Mouse (Mus musculus) thymus, postnatal 25 days (tissue): Measurements from ENCODE around the gene Plcb4.

Experiments used
- DNase-seq: peaks from one replicate; pipeline ENCODE4 v3.0.0; 2022

The Plcb4 gene

DNA sequence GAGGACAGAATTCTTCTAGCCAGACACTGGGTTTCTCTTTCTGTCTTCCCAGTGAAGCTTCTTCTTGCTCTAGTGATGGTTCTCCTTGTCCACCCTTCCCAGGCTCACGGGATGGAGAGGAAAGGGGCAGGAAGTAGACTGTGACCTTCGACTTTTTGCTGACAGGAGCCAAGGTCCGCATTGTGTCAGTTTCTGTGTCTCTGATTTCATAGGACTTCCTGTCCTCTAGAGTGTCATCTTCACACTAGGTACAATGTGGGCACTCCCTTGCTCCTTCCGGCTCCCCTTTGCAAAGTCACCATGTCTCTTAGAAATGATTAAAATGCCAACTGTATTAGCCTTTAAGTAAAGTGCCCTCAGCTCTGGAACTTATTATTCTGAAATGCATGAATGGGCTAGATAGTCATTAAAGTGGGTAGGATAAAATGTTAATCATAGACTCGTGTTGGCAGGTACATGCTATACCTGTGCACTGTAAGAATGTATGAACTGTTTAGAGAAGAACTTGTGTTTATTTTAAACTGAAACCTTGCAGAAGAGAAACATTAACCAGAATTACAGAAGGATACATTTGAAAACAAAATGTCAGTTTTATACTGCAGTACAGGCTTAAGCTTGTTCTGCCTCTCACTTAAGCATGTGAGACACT is 152.8 kb downstream of the Plcb4 start:
- no peak for DNase-seq

DNA sequence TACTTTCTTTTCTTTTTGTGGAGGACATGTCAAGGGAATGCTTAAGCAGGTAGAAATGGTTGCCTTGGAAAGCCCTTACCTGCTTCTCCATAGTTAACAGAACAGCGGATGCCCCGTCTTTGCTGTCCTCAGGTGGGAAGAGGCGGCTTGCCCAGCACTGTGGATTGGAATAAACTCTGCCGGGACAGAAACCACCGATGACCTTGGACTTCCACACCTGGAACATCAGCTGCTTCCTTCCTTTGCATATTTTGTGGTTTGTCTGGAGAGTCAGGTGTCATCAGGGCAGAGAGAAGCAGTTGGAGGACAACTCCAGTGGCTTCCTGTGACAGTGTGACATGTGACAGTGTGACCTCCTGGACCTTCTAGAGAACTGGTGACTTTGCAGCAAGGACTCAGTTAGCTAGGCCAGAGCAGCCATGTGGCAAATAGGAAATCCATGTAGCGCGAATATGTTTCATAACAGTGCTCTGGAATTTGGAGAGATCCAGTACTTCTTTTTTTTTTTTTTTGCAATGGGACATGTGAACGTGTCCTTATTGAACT is 154.0 kb downstream of the Plcb4 start:
- DNase-seq, result no peak

DNA sequence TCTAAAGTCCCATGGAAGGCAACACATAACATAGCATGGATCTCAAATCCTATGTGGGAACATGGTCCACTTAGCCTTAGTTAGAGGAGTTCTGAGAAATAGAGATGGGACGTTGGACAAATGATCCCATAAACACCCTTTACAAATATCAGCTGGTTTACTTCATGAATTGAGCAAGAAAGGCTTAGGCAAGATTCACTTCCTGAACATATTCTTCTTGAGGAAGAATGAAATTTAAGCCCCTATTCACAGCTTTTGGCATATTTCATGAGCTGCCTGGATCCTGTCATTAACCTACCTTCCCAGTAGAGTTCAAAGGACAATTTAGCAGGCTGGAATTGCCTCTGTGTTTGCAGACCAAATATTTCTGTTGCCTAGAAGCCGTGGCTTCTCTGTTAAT is 161.9 kb downstream of the Plcb4 start:
- DNase-seq, result no peak

DNA sequence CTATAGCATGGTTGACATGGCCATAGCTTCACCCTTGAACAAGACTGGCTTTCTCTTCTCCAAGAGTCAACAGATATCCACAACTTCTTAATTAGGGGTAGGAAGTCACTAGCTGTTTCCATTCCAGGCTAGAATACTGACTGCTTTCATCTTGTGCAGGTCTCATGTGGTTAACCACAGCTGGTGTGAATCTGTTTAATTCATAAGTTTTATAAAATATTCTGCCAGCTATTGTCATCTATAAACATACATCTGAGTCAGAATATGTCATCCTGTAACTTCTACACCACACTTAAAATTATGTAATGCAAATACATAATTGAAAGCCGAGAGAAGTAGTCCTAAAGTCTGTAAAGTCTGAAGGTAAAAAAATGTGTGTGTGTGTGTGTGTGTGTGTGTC is 164.9 kb downstream of the Plcb4 start:
- DNase-seq, result no peak

DNA sequence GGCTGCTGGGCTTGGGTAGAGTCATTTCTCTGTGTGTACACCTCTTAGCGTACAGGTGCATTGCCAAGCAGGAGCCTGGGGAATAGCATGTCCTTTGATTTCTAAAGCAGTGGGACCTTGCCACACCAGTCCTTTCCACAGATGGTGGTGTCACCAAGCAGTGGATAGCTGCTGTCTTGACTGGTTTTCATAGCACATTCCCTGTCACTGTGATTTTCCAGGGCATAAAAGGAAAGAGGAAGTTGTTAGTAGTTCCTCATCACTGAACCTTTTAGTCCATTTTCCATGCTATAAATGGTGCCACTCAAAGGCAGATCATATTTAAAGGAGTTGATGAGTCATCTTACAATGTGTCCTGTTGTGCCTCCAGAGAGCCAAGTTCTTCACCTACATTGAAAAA is 165.9 kb downstream of the Plcb4 start:
- DNase-seq, result no peak

DNA sequence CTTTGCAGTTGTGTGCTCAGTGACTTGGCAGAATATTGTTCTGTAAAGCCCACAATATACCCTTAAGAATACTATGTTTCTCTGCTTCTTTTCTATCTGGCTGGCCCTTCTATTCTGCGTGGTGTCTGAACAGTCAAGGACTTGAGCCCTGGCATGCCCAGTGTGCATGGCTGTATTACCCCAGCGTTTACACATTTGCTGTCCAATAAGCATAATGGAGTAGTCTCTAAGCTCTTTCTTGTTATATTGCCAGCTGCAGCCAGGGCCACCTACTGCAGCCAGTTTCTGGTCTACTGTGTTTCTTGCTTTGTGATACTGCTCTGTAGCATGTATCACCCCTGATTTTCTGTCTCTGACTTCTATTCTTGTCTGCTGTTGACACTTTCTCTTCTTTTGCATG is 166.8 kb downstream of the Plcb4 start:
- DNase-seq, result no peak

DNA sequence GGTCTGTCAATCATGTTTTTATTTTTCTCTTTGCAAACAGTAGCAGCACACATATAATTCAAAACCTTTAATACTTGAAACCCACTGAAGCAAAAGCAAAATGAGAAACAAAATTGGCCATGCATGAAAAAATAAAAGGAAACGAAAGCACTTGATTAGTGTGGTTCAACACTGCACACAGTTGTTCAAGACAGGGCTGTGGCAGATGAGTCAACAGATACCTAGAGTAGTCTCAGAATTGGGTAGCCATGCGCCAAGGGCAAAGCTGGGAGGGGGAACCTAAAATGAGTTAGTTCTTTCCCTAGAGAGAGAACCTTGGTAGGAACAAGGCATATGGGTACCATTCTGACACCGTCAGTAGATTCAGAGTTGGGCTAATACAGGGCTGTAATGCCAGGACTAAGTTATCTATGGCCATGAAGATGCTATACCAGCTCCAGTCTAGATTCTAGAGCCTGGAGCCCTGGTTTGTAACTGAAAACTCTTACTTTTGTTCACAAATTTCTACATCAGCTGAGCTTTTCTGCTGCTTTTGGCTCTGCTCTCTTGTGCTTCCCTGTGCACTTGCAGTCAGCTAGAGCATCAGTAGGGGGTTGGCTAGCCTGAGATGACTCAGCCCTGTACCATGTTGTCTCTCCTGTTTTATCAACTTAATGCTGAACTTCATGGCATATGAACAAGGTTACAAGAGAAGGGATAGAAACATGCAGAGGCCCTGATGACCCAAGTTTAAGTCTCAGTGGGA is 168.0 kb downstream of the Plcb4 start:
- no peak for DNase-seq

DNA sequence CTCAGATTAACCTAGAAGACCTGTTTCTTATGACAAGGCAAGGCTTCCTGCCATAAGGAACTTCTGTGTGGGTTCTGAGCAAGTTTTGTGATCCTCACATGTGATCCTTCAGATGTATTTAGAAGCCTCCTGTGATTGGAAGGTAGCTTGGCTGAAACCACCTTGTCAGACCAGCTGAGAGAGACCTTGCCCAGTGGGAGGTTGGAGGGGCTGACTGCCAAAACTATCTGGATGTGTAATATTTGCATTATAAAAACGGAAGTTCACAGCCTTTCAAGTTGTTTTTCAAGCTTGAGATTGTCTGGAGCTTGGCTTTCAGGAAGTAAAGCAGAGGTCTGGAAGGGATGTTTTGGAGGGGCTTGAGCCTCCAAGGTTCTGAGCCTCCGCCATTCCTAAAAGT is 169.6 kb downstream of the Plcb4 start:
- DNase-seq, result no peak

DNA sequence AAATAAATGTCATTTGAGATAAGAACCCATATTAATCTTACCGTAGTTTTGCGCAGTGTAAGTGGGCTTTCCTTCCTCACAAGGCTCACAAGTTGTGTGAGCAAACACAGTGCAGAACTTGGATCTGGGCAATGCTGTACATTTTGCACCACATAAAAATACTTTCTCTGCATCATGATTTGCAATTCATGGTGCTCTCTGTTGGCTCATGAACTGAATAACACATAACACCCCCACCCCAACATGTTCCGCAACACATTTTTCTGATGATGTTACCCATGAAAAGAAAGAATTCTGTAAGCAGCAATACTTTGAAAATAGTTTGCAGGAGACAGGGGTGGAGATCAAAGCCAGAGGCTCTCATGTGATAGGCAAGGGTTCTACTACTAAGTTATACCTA is 174.9 kb downstream of the Plcb4 start:
- no peak for DNase-seq

DNA sequence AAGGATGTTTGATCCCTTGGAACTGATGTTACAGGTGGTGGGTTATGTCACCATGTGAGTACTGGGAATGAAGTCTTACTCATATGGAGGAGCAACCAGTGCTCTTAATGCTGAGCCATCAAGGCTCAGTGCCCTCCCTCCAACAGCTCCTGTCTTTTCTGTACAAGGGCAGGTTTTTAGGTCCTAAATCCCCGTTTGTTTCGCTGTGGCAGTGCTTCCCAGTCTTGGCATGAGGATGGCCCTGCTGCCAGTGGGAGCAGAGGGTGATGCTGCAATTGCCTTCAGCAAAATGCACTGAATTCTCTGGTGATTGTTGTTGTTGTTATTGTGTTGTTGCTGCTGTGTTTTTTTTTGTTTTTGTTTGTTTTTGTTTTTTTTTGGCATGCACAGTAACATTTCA is 175.6 kb downstream of the Plcb4 start:
- DNase-seq, result no peak

DNA sequence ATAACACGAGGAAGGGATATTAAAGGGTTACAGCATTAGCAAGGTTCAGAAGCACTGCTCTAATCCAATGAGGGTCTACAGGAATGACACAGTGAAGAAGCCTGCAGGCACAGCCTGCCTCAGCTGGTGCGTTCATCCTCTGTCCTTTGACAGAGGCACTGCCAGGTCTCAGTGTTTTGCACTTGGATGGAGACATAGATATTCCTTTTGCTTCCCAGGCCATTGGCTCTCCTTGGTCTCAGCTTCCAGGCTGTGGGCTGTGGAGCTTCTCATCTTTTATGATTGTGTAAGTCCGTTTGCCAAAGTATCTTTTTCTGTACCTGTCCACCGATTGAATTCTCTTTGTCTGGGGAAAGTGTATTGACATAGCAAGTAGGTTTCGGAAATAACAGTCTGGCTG is 177.1 kb downstream of the Plcb4 start:
- no peak for DNase-seq

DNA sequence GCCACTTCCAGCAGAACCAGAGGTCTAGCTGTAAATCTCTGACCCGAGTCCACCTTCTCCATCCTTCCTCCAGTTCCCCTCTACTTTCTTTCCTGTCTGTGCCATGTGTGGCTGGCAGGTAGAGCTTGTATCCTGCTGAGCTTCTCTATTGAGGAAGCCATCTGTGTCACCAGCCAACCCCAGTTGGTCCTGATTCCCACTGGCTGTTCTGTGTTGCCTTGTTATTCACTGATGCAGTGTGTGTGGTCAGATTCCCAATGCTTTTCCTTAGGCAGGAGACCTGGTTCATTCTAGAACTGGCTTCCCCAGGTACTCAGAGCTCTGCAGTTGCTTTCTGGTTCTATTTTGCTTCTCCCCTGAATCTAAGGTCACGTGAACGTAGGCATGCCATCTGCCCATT is 177.6 kb downstream of the Plcb4 start:
- DNase-seq, result no peak

DNA sequence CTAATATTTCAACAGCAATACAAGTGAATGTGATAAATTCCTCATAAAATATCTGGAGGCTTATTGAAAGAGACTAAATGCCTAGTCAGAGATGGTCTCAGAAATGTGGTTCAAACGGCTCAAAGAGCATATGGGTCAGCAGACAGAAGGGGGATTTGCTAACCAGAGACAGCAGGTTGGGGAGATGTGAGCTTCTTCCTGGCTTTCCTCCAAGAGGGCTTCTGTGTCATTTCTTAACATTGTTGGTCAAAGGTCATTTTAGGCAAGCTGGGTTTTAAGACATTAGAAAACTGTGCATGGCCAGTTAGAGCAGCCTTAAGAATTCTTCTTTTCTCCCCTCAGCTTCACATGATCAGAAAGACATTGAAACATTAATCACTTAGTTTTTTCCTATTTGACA is 178.9 kb downstream of the Plcb4 start:
- DNase-seq, result no peak

DNA sequence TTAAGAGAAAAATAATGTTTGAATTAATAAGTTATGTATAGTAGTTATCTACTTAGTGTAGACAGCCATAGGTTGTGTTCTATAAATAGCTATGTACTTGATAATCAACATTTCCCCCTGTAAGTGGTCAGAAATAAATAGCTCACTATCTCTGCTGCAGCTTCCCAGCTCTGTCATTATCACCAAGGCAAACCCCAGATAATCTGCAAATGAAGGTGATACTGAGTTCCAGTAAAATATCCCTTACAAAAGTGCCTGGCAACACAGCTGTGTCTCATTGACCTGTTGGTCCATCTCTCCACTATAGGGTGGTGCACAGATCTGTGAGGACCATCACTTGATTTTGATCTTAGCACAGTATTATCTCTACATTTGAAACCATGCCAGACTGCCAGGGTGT is 179.3 kb downstream of the Plcb4 start:
- no peak for DNase-seq

DNA sequence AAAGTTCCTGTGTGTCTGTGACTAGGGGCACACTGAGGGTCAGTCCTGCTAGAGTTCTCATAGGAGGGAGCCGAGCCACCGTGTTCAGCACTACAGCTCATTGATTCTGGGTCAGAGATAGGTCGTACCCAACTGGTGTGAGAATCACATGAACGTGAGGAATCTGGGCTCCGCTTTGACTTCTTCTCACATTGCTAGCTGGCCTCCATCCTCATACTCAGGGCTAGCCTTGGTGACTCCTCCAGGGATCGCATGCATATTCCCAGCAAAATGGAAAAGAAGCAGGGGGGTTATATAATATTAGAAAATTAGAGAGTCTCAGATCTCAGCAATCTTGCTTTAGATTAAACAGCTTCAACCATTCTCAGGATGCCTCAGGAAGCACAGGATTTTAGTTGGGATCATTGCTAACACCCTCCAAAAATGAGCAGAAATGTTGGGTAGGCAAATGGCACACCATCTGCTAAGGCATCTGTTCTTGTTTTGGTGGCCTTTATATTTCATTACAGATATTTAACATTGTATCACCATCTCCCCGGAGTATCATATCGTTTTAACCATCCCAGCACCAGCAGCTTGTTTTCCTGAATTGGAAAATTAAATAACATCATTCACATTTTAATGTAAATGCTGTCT is 180.0 kb downstream of the Plcb4 start:
- DNase-seq, result no peak

DNA sequence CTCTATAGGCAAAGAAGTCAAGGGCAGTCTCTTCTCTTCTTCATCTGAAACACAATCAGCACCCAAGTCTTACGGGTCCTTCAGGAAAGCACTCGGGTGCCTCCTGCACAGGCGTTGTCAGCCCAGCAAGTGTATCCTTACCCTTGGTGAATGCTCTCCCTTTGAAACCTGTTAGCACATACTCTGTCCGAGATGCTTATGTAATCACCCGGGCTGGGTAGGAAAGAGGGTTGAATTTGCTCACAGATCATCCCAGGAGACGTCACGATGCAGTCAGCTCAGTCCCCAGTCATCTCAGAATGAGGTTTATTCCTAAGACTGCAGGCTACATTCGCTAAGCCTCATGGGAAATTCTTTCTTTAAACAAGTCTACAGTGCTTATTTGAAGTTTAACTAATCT is 184.9 kb downstream of the Plcb4 start:
- no peak for DNase-seq

DNA sequence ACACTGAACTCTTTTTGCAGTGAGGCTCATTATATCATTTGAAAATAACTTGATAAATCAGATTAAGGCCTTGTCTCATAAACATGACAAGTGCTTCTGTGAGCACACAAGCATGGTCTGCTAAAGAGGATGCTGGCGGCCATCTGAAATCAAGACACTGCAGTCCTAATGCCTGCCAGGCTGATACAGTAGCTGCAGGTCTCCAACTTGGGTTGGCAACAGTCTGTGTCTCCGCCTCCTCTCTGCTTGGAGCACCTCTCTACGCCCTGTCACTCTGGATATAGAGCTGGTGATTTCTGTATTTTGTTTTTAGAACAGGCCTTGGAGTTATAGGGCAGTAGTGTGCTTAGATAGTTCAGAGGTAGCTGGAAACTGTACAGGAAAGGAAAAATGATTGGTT is 188.1 kb downstream of the Plcb4 start:
- no peak for DNase-seq

DNA sequence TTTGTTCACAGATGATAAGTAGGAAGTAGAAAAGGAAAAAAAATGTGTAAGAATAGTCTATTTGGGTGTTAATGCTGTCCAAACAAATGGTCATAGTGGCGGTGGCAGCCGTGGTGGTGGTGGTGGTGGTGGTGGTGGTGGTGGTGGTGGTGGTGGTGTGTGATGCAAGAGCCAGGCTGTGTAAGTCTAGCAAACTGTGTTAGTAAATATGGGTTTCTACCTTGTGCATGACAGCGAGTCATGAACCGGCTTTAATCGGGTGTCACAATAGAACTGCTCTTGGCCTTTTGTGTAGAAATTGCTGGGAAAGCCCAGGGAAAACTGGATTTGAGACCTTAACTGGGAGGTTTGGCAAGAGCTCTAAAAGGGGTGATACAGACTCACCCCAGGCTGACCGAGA is 188.9 kb downstream of the Plcb4 start:
- no peak for DNase-seq

DNA sequence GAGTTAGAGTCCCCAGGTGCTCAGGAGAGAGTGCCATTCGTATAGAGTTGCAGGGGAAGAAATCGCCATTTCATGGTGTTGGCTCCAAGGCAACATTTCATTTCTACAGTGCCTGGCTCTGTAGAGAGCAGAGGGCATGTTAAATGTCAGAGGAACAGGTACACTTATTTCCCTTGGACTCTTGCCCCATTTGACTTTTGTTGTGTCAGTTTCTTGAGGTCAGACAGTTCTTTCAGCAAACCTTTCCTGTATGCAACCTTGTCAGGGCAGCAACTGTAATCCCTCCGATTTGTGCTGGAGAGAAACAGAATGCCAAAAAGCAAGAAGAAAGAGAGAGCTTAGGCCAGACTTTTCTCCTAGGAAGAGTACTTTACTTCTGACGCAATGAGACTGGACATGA is 189.4 kb downstream of the Plcb4 start:
- no peak for DNase-seq

DNA sequence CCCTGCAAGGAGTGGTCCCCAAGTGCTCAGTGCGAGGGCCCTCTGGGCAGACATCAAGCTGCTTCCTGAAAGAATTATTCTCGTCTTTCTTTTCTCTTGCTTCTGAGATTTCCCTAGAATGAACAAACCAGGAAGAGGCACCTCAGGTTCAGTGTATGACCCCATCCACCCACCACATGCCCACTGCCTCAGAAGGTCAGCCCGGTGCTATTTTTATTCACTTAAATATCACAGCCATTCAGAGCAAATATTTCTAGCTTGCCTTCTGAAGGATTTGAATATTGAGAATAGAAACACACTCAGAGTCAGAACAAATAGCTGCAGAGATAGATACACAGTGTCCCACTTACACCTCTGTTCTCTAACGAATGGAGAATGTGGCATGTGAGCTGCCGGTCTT is 193.2 kb downstream of the Plcb4 start:
- no peak for DNase-seq

DNA sequence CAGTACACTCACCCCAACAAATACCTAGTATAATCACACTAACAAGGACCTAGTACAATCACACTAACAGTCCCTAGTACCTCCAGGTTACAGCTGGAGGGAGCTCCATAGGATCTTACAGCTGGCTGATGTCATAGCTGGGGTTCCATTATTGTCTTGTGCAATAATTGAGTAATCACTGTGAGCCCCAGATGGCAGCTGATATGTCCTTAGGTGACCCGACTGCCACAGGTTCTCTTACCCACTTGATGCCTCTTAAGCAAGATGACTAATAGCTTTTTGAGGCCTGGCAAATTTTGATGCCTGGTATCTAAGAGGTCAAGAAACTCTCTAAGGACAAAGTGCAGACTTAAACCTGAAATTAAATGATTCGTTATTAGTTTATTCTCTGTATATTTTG is 194.3 kb downstream of the Plcb4 start:
- no peak for DNase-seq

DNA sequence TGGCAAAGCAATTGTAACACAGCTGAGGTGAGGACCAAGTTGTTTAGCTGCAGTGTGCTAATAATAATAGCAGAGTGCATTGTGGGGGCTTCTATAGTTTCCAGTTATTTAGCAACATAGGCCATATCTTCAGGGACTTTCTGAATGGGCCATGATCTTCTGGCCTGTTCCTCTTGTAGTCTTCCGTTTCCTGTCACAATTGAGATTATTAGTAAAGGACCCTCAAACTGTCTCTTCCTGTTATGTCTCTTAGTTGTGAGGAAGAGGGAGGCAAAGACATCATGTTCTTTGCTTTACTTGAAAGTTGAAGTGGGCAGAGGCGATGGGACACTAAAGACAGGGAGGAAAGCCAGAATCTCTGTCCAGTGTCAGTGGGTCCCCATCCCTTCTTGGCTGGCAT is 195.2 kb downstream of the Plcb4 start:
- no peak for DNase-seq

DNA sequence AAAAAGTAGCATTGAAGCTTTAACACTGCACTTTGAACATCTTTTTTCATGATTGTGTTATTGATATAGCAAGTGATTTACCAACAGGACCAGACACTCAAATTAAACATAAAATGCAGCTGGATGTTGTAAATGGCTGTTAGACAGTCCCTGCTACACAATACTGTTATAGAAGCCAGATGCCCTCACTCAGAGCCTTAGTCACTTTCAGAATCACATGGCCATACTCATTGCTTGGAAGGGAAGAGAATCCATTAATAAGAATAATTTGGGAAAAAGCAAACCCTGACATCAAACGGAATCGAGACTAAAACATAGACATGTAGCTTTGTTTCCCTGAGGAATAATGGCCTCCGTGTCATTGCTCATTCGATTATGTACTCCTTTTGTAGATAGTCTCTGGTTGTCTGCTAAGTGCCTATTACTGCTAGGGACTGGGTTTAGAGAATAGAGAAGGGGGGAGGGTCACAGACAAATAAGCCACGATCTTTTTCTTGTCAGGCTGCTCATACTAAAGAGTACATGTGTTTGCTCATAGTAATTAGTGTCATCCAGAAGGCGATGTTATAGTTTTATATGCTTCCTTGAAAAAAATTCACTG is 197.2 kb downstream of the Plcb4 start:
- DNase-seq, result no peak

DNA sequence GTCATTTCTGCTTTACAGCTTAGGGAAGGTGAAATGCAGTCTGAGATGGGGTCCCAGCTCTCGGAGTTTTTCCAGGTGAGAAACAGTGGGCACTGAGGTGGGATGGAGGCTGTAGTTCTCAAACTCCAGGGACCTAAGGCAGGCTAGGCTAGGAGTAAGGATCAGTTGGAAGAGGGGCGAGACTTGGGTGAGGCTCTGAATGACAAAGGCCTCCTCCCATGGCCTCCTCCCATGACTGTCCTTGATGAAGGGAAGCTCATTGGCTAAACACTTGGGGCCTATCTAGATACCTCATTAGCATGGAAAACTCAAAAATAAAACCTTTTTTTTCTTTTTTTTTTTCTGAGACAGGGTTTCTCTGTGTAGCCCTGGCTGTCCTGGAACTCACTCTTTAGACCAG is 198.0 kb downstream of the Plcb4 start:
- no peak for DNase-seq
